Mouse (Mus musculus): ENCODE measurements around the gene Kcnb1.

DNA sequence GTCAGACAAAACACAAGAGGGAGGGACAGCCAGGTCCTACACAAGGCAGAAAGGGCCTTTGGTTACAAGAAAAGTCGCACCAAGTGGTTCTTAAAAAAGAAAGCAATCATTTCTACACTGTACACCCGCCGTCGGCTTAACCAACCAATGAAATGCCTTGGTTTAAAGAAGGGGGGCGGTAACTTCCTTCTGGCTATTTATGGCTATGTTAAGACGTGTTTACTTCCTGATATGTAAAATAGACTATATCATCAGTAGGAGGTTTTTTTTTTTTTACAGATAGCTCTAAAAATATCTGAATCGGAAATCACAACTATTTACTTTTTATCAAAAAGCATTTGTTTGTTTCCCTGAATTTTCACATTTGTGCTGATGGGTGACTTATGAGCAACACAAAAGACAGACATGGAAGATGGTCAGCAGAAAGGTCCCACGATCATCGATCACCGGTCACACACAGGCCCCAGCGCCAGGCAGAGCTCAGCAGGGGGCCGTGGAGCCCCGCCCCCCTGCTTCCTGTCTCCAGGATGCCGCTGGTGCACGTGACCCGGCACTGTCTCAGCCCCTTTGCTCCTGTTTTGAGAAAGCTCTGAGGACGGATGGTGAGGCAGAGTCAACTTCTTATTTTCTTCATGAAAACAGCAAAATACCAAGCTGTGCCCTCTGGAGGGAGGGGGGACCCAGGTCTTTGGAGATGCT is 88.1 kb downstream of the Kcnb1 start:
- TF ChIP-seq CTCF (IDR thresholded peaks at IDR 0.05; ENCODE audit: low read depth) (no peak), EP300 (optimal IDR thresholded peaks at IDR 0.05) (no peak)

All from stomach, postnatal 0 days (tissue).